Mouse (Mus musculus) kidney, postnatal 0 days (tissue): ENCODE data around the gene Smtn. TPM values are rescaled to one million over a fixed set of nuclear protein-coding genes. Genes with fewer than 3 reads are reported as not detected.
A peak's percentile ranks its signal among the peaks of the same experiment; 100 is the strongest.

Experiments used
- ATAC-seq: fragments of 200-750 bp; cut with Nextera tagmentation; replicated peaks from 2 replicates; pipeline ENCODE4 v1.8.0; 2017; ENCODE audit warnings: low read depth, moderate number of reproducible peaks, moderate TSS enrichment, moderate library complexity; ENCODE audit not compliant: low FRiP score
- DNase-seq: peaks from one replicate; pipeline ENCODE4 v3.0.0-alpha.2; 2016; ENCODE audit warnings: low spot score
- H3K27ac ChIP-seq: fragments of 300-500 bp; sonication (generic); 2 replicates; pipeline ENCODE4 v1.5.1; 2014; ENCODE audit warnings: mild to moderate bottlenecking
- H3K27me3 ChIP-seq: fragments of 300-500 bp; sonication (generic); 2 replicates; pipeline ENCODE4 v1.6.1; 2014; ENCODE audit warnings: low read length, mixed read lengths; ENCODE audit not compliant: insufficient read depth
- H3K36me3 ChIP-seq: fragments of 300-500 bp; sonication (generic); 2 replicates; pipeline ENCODE4 v1.6.1; 2014; ENCODE audit warnings: low read length, mixed read lengths; ENCODE audit not compliant: insufficient read depth
- H3K4me1 ChIP-seq: fragments of 300-500 bp; sonication (generic); replicated peaks from 2 replicates; pipeline ENCODE4 v1.6.1; 2014; ENCODE audit warnings: antibody characterized with exemption, low read length, mixed read lengths; ENCODE audit not compliant: insufficient read depth
- H3K4me2 ChIP-seq: fragments of 300-500 bp; sonication (generic); 2 replicates; pipeline ENCODE4 v1.6.1; 2014; ENCODE audit warnings: mild to moderate bottlenecking, low read length, moderate library complexity, mixed read lengths
- H3K4me3 ChIP-seq: fragments of 300-500 bp; sonication (generic); replicated peaks from 2 replicates; pipeline ENCODE4 v1.5.1; 2014; ENCODE audit warnings: low read depth, low read length
- H3K9ac ChIP-seq: fragments of 300-500 bp; sonication (generic); 2 replicates; pipeline ENCODE4 v1.6.1; 2014; ENCODE audit warnings: low read depth, low read length
- H3K9me3 ChIP-seq: fragments of 300-500 bp; sonication (generic); replicated peaks from 2 replicates; pipeline ENCODE4 v1.6.1; 2016; ENCODE audit warnings: low read length, inconsistent platforms, mixed read lengths
- CTCF ChIP-seq: IDR thresholded peaks from 2 replicates; pipeline ENCODE4 v1.5.1; 2016; ENCODE audit warnings: antibody characterized with exemption, low read depth, mild to moderate bottlenecking, moderate library complexity
- WGBS: fragments of 180-500 bp; shearing (Covaris S2); extraction: QIAGEN DNeasy Blood & Tissue Kit; methylation state at CpG from one replicate; pipeline ENCODE4 v1.1.7; 2014; 5-methylcytosine and 5-hydroxymethylcytosine counted together
- polyA plus RNA-seq: library from polyadenylated mRNA; unstranded; fragments of >200 nt; fragmentation: Nextera tagmentation; extraction: Ambion mirVana; gene quantifications from 2 replicates; pipeline ENCODE4 v1.2.1, GENCODE M21; 2015

Smtn gene
- polyA plus RNA-seq, 1 experiment from 2014 or later: 86.4 TPM

- Histone ChIP-seq H3K36me3 (no peaks in the 10 kb centered on the region), H3K4me3 (no peak overlapping the region), H3K27me3 (no peaks in the 10 kb centered on the region), H3K27ac (peak overlapping the region; percentile 60; the same call in 1 of the 2 replicates), H3K4me2 (no peak overlapping the region), H3K9me3 (no peaks in the 10 kb centered on the region), H3K9ac (no peak overlapping the region), H3K4me1 (no peaks in the 10 kb centered on the region)
- DNase-seq: no peak
- TF ChIP-seq CTCF: no peak
- WGBS: 76% methylated on average over 1 of the region's 1 CpGs
- ATAC-seq: no peak
Observed at GRCm38 (mm10) chr11:3497296-3497695, 43.1 kb downstream of the Smtn start.

GRCm38 (mm10) chr11:3496756-3497155, 43.7 kb downstream of the Smtn start:
- no peak overlapping the region for H3K4me3 ChIP-seq
- H3K27me3 ChIP-seq: no peaks in the 10 kb centered on the region
- H3K9me3 ChIP-seq: no peaks in the 10 kb centered on the region
- 35% methylated on average over 5 of the region's 5 CpGs for WGBS
- TF ChIP-seq CTCF: no peak
- H3K36me3 ChIP-seq: no peaks in the 10 kb centered on the region
- ATAC-seq (peak; percentile 49; the same call in 1 of the 2 replicates), DNase-seq (no peak)
- H3K9ac ChIP-seq: no peak overlapping the region
- peak overlapping the region; percentile 60 for H3K27ac ChIP-seq
- no peak overlapping the region for H3K4me2 ChIP-seq
- H3K4me1 ChIP-seq: no peaks in the 10 kb centered on the region

- Histone ChIP-seq H3K27ac (no peak overlapping the region), H3K36me3 (no peaks in the 10 kb centered on the region), H3K4me3 (no peak overlapping the region), H3K9ac (no peak overlapping the region), H3K4me2 (no peak overlapping the region), H3K4me1 (no peaks in the 10 kb centered on the region), H3K27me3 (no peaks in the 10 kb centered on the region), H3K9me3 (no peaks in the 10 kb centered on the region)
- ATAC-seq (no peak), DNase-seq (no peak)
- WGBS: 85% methylated on average over 14 of the region's 14 CpGs
- no peak for TF ChIP-seq CTCF
Observed at GRCm38 (mm10) chr11:3495496-3495895, 44.9 kb downstream of the Smtn start.

- Histone ChIP-seq H3K9me3 (no peaks in the 10 kb centered on the region), H3K27ac (no peak overlapping the region), H3K4me3 (no peak overlapping the region), H3K36me3 (no peaks in the 10 kb centered on the region), H3K4me2 (no peak overlapping the region), H3K9ac (no peak overlapping the region), H3K27me3 (no peaks in the 10 kb centered on the region), H3K4me1 (no peaks in the 10 kb centered on the region)
- no peak for TF ChIP-seq CTCF
- 76% methylated on average over 17 of the region's 17 CpGs for WGBS
- no peak for ATAC-seq
- DNase-seq: no peak
Observed at GRCm38 (mm10) chr11:3494857-3495256, 45.6 kb downstream of the Smtn start.

GRCm38 (mm10) chr11:3492748-3493147, 47.7 kb downstream of the Smtn start:
- no peaks in the 10 kb centered on the region for H3K9me3 ChIP-seq
- H3K4me1 ChIP-seq: no peaks in the 10 kb centered on the region
- no peak overlapping the region for H3K4me2 ChIP-seq
- TF ChIP-seq CTCF: no peak
- H3K4me3 ChIP-seq: no peak overlapping the region
- no peaks in the 10 kb centered on the region for H3K36me3 ChIP-seq
- no peaks in the 10 kb centered on the region for H3K27me3 ChIP-seq
- ATAC-seq (no peak), DNase-seq (no peak)
- WGBS: 51% methylated on average over 4 of the region's 4 CpGs
- no peak overlapping the region for H3K9ac ChIP-seq
- no peak overlapping the region for H3K27ac ChIP-seq

GRCm38 (mm10) chr11:3489036-3489435, 51.4 kb downstream of the Smtn start:
- H3K4me1 ChIP-seq: no peaks in the 10 kb centered on the region
- ATAC-seq: no peak
- 85% methylated on average over 5 of the region's 5 CpGs for WGBS
- no peaks in the 10 kb centered on the region for H3K9me3 ChIP-seq
- no peak for DNase-seq
- no peak overlapping the region for H3K27ac ChIP-seq
- no peak overlapping the region for H3K4me3 ChIP-seq
- TF ChIP-seq CTCF: no peak
- H3K9ac ChIP-seq: no peak overlapping the region
- no peaks in the 10 kb centered on the region for H3K36me3 ChIP-seq
- H3K27me3 ChIP-seq: no peaks in the 10 kb centered on the region
- no peak overlapping the region for H3K4me2 ChIP-seq

GRCm38 (mm10) chr11:3487952-3488570, 52.4 kb downstream of the Smtn start, which contains the start of gene Pla2g3:
Gene Pla2g3, plus strand, starts transcription at chr11:3488284.
- WGBS: 12% methylated on average over 11 of the region's 11 CpGs
- H3K36me3 ChIP-seq: no peaks in the 10 kb centered on the region
- no peaks in the 10 kb centered on the region for H3K4me1 ChIP-seq
- TF ChIP-seq CTCF: no peak
- no peaks in the 10 kb centered on the region for H3K27me3 ChIP-seq
- H3K27ac ChIP-seq: no peak within 1 kb of the TSS
- peak; percentile 26 for DNase-seq
- H3K9me3 ChIP-seq: no peaks in the 10 kb centered on the region
- no peak within 1 kb of the TSS for H3K4me3 ChIP-seq
- no peak for ATAC-seq
- H3K4me2 ChIP-seq: no peak within 1 kb of the TSS
- H3K9ac ChIP-seq: no peak within 1 kb of the TSS
